Comparison of ENCODE assay signal across 21 mouse cellular contexts in genomic region chr2:156764022-156764421, GRCm38 (mm10). TPM values are rescaled to one million over a fixed set of nuclear protein-coding genes. Genes with fewer than 3 reads are reported as not detected.
DNase-seq lines count a peak whose midpoint lies in the region; ATAC-seq and TF ChIP-seq lines count a peak whose summit lies in the region.
"Had no signal": no experiment of that assay in that cellular context is flagged by ENCODE, and none has a peak within 500 bp of the region (broad histone marks: within the 10 kb centered on the region; RNA-seq: fewer than 3 reads in every experiment).

No protein-coding gene starts in this region.

- no peaks in the 10 kb centered on the region; the same call in 1 of the 2 replicates for H3K4me1 ChIP-seq in heart, embryonic 11.5 days (ENCODE audit: control insufficient read depth, insufficient read depth, low read length)
- 0 out of 2 replicates have a peak, but pooled peaks cover 7% of the 10 kb centered on the region for H3K4me1 ChIP-seq in kidney, postnatal 0 days (replicated peaks; ENCODE audit: insufficient read depth, low read length)
- no peaks in the 10 kb centered on the region for H3K4me1 ChIP-seq in embryonic facial prominence, embryonic 14.5 days (ENCODE audit: control insufficient read depth, insufficient read depth, low read length)
- H3K4me1 ChIP-seq: forebrain, embryonic 10.5 days; intestine, embryonic 15.5 days had no signal

- TF ChIP-seq CTCF in kidney, postnatal 0 days (IDR thresholded peaks at IDR 0.05; ENCODE audit: low read depth), result no peak

- H3ac ChIP-seq in myocyte (ENCODE audit: control insufficient read depth, insufficient read length), result no peak overlapping the region

- H3K4me2 ChIP-seq in heart, embryonic 11.5 days, result no peak overlapping the region
- H3K4me2 ChIP-seq in kidney, postnatal 0 days (ENCODE audit: low read length), result no peak overlapping the region
- no peak overlapping the region for H3K4me2 ChIP-seq in embryonic facial prominence, embryonic 14.5 days (ENCODE audit: low read depth, low read length)
- no peak overlapping the region for H3K4me2 ChIP-seq in myocyte (ENCODE audit: low read depth)
- H3K4me2 ChIP-seq: intestine, embryonic 15.5 days; liver, embryonic 12.5 days; lung, embryonic 14.5 days had no signal

- H3K27ac ChIP-seq in heart, embryonic 11.5 days (ENCODE audit: low read depth, low read length), result no peak overlapping the region
- no peak overlapping the region for H3K27ac ChIP-seq in kidney, postnatal 0 days
- no peak overlapping the region for H3K27ac ChIP-seq in embryonic facial prominence, embryonic 14.5 days (replicated peaks; ENCODE audit: low read depth, low read length)
- H3K27ac ChIP-seq: forebrain, embryonic 10.5 days; intestine, embryonic 15.5 days; liver, embryonic 12.5 days had no signal

- no peak for TF ChIP-seq POLR2A in myocyte (IDR thresholded peaks at IDR 0.05; ENCODE audit: insufficient read length, low read depth)

- H3K4me3 ChIP-seq in heart, embryonic 11.5 days (ENCODE audit: low read depth, low read length), result no peak overlapping the region
- no peak overlapping the region for H3K4me3 ChIP-seq in kidney, postnatal 0 days (replicated peaks; ENCODE audit: low read depth, low read length)
- no peak overlapping the region for H3K4me3 ChIP-seq in embryonic facial prominence, embryonic 14.5 days (ENCODE audit: low read depth, low read length)
- H3K4me3 ChIP-seq in myocyte, result no peak overlapping the region
- H3K4me3 ChIP-seq: forebrain, embryonic 10.5 days; intestine, embryonic 15.5 days; liver, embryonic 12.5 days had no signal

- ATAC-seq in heart, embryonic 11.5 days (replicated peaks; ENCODE audit: insufficient number of reproducible peaks, low FRiP score, low TSS enrichment), result peak; percentile 33; the same call in 1 of the 2 replicates
- ATAC-seq in kidney, postnatal 0 days (replicated peaks; ENCODE audit: low FRiP score, low read depth), result 0 out of 2 replicates have a peak, but pooled peaks have one; percentile 11
- ATAC-seq in embryonic facial prominence, embryonic 14.5 days (ENCODE audit: low read depth), result peak; percentile 19; the same call in 1 of the 2 replicates
- ATAC-seq: intestine, embryonic 15.5 days; liver, embryonic 12.5 days; midbrain, embryonic 16.5 days; Patski had no signal

- 90% methylated on average over 10 of the region's 10 CpGs for WGBS in heart, embryonic 11.5 days (ENCODE audit: insufficient replicate concordance)
- 91% methylated on average over 10 of the region's 10 CpGs for WGBS in kidney, postnatal 0 days
- 92% methylated on average over 10 of the region's 10 CpGs for WGBS in embryonic facial prominence, embryonic 14.5 days

- no peaks in the 10 kb centered on the region for H3K79me2 ChIP-seq in myocyte (ENCODE audit: control insufficient read depth, insufficient read depth)

- H3K9me3 ChIP-seq in heart, embryonic 11.5 days (replicated peaks; ENCODE audit: control insufficient read depth, low read length), result no peaks in the 10 kb centered on the region
- no peaks in the 10 kb centered on the region for H3K9me3 ChIP-seq in kidney, postnatal 0 days (replicated peaks; ENCODE audit: low read length)
- no peaks in the 10 kb centered on the region for H3K9me3 ChIP-seq in embryonic facial prominence, embryonic 14.5 days (ENCODE audit: control insufficient read depth, low read length)
- H3K9me3 ChIP-seq: intestine, embryonic 15.5 days; liver, embryonic 12.5 days had no signal

- H3K9ac ChIP-seq in heart, embryonic 11.5 days (ENCODE audit: low read depth, low read length), result no peak overlapping the region; the same call in 1 of the 2 replicates
- H3K9ac ChIP-seq in kidney, postnatal 0 days (ENCODE audit: low read depth, low read length), result no peak overlapping the region
- H3K9ac ChIP-seq in embryonic facial prominence, embryonic 14.5 days (ENCODE audit: low read depth, low read length), result no peak overlapping the region
- H3K9ac ChIP-seq: intestine, embryonic 15.5 days; liver, embryonic 12.5 days; lung, embryonic 14.5 days had no signal

- H3K36me3 ChIP-seq in heart, embryonic 11.5 days (ENCODE audit: control insufficient read depth, insufficient read depth, low read length), result peaks cover 22% of the 10 kb centered on the region
- H3K36me3 ChIP-seq in kidney, postnatal 0 days (ENCODE audit: insufficient read depth, low read length), result peaks cover 14% of the 10 kb centered on the region
- H3K36me3 ChIP-seq in embryonic facial prominence, embryonic 14.5 days (ENCODE audit: control insufficient read depth, insufficient read depth, low read length), result peaks cover 54% of the 10 kb centered on the region
- peaks cover 36% of the 10 kb centered on the region for H3K36me3 ChIP-seq in myocyte (ENCODE audit: control insufficient read depth, insufficient read depth)

- DNase-seq in heart, postnatal 25 days (ENCODE audit: low spot score), result no peak
- no peak for DNase-seq in kidney, postnatal 0 days (ENCODE audit: low spot score)
- no peak for DNase-seq in kidney, adult 18-20 months
- DNase-seq in embryonic facial prominence, embryonic 14.5 days (ENCODE audit: low spot score), result no peak
- DNase-seq in testis, postnatal 10 days (ENCODE audit: low spot score), result no peak
- DNase-seq: adrenal gland, postnatal 14 days; cerebellum, postnatal 14 days; gastrocnemius, postnatal 14 days; heart, postnatal 4 days; kidney, postnatal 10 days; lung, embryonic 14.5 days; lung, postnatal 36 days; right cerebral cortex, postnatal 4 days had no signal

- no peaks in the 10 kb centered on the region for H3K27me3 ChIP-seq in heart, embryonic 11.5 days (ENCODE audit: control insufficient read depth, insufficient read depth, low read length)
- H3K27me3 ChIP-seq in kidney, postnatal 0 days (ENCODE audit: insufficient read depth, low read length), result no peaks in the 10 kb centered on the region
- H3K27me3 ChIP-seq in embryonic facial prominence, embryonic 14.5 days (replicated peaks; ENCODE audit: control insufficient read depth, insufficient read depth, low read length), result no peaks in the 10 kb centered on the region
- H3K27me3 ChIP-seq in myocyte (ENCODE audit: control insufficient read depth, insufficient read depth, insufficient read length), result no peaks in the 10 kb centered on the region
- H3K27me3 ChIP-seq: intestine, embryonic 15.5 days; liver, embryonic 12.5 days; Patski had no signal

- intact Hi-C loops in heart, postnatal 25 days (cut with DNase I), result no loop called here

TF ChIP-seq in myocyte, 11 proteins besides CTCF, POLR2A, EP300 and RAD21:
- TF ChIP-seq USF1 (IDR thresholded peaks at IDR 0.05; ENCODE audit: low read depth) (no peak), POLR2AphosphoS2 (IDR thresholded peaks at IDR 0.05; ENCODE audit: insufficient read length, low read depth) (peak; percentile 29)

RNA-seq across cellular contexts. Expression of gene Myl9, which starts 11.2 kb away (rescaled TPM):
- polyA plus RNA-seq in heart, embryonic 11.5 days (2014; fragmentation: Nextera tagmentation; extraction: Ambion mirVana), result 2,229 and 2,268 TPM in 2 replicates
- total RNA-seq in heart, postnatal 25 days (2021), result 100 to 1,000 TPM; 200 to 205 TPM
- polyA plus RNA-seq in kidney, postnatal 0 days (2015; fragmentation: Nextera tagmentation; extraction: Ambion mirVana), result 449 and 494 TPM in 2 replicates
- polyA plus RNA-seq in embryonic facial prominence, embryonic 14.5 days (2014; fragmentation: Nextera tagmentation; extraction: Ambion mirVana), result 285 and 310 TPM in 2 replicates
- polyA plus RNA-seq in myocyte (2012; fragmentation: generic; extraction: Trizol), result 442 TPM
- total RNA-seq: megakaryocyte-erythroid progenitor cell, adult 5-6 weeks had no signal
